Mouse (Mus musculus) small intestine, adult 10 weeks (tissue): ENCODE measurements around the gene S100a10. TPM values are rescaled to one million over a fixed set of nuclear protein-coding genes. Genes with fewer than 3 reads are reported as not detected.

Experiments used
- polyA plus RNA-seq: library from polyadenylated mRNA; stranded (reverse); fragments of 350-450 nt; fragmentation: Illumina TruSeq; extraction: RNeasy Lipid Tissue Mini Kit (QIAGEN cat#74804); gene quantifications from one replicate; pipeline ENCODE4 v1.2.3, GENCODE M21; 2014; ENCODE audit warnings: low replicate concordance

S100a10 gene
- 180 TPM for polyA plus RNA-seq

DNA sequence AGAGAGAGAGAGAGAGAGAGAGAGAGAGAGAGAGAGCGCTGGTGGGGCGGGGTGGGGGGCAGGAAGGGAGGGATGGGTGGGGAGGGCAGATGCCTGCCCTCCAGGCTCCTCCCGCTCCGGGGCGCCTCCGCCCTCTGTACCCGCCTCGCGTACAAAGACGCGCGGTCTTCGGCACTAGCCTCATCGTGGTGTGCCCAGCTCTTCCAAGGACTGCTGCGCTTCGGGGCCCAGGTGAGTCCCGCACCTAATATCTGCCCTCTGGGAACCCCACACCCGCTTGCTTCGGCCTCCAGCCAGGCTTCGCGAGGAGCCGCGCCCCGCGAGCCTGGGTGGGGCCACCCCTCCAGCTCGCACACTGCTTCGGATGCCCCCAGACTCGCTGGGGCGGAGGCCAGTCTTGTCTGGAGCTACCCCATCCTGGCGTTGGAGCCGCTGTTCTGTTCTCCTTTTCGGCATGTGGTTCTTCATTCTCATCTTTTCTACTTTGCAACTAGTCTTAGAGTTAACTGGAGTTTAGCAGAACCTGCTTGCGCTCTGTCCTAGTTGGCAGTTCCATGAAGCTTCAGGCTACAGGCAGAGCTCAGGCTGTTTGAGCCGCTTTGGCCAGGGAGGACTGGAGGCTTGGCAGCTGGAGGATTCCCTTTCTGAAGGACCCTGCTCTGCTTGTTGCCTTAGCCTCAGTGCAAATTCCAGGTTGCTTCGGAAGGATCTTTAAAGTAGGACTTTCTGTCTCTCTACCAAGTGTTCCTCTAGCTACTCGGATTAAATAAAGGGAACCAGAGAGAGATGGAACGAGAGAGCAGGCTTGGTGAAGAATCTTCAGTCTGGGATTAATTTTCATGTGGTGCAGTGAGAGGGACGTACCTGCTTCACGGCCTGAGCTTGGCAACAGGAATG lies at the start of gene S100a10:
TSS of gene S100a10 (plus strand) at position 100 of the 897 bp plus-strand sequence.

DNA sequence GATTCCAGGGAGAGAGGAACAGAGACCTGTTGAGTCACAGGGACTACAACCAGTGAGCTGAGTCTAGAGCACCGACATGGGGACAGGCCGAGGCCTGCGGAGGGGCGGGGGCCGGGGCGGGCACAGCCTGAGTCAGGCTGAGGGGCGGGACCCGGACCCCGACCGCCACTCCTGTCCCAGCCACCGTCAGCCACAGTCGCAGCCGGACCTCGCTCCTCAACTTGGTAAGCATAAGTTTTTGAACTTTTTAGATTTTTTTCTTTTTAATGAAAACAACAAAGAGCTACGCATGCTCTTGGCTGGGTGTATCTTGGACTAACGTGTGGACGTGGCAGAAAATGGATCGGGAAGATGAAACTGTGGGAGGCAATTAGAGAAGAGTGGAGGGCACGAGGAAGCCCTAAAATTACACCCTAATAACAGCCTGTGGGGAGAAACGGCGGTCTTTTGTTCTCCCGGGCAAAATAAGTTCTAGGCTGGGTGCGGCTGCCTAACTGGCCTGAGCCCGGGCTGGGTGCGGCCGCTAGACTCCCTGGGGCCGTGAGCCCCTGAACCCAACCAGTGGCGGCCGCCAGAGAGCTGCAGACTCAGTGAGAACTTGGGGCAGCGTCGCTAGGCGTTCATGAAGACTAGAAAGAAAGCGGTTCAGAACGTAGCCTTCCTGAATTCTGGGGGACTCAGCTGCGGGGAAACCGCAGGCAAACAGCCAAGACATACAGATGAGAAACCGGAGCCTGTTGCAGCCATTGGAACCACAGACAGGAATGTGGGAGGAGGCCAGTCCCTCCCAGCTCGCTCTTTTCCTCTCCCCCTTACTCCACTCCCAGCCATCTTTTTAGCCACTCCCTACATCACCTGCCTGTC lies 34.3 kb upstream of the S100a10 start, which contains the start of gene S100a11:
TSS of gene S100a11 (plus strand) at position 159 of the 864 bp plus-strand sequence.

Other genes with a start within 250 kb of the S100a10 start
- gene Hrnr, start 235.3 kb upstream of the S100a10 start, polyA plus RNA-seq: not detected
- not detected for gene Rptn, start 161.4 kb upstream of the S100a10 start, polyA plus RNA-seq
- gene Tchh, start 112.8 kb upstream of the S100a10 start, polyA plus RNA-seq: not detected
- gene Tchhl1, start 86.3 kb upstream of the S100a10 start, polyA plus RNA-seq: not detected
- gene S100a11, start 34.6 kb upstream of the S100a10 start, polyA plus RNA-seq: 70.1 TPM
- gene Tdpoz2, start 97.6 kb downstream of the S100a10 start, polyA plus RNA-seq: not detected
- gene Tdpoz1, start 121.2 kb downstream of the S100a10 start, polyA plus RNA-seq: not detected
- not detected for gene Gm37596, start 138.0 kb downstream of the S100a10 start, polyA plus RNA-seq
- gene Gm5773, start 217.9 kb downstream of the S100a10 start, polyA plus RNA-seq: not detected
- gene Tdpoz4, start 241.3 kb downstream of the S100a10 start, polyA plus RNA-seq: not detected